Mouse (Mus musculus) CD4-positive, CD25-positive, alpha-beta regulatory T cell, adult 4 months (primary cell): ENCODE measurements around the gene Nudt4. TPM values are rescaled to one million over a fixed set of nuclear protein-coding genes. Genes with fewer than 3 reads are reported as not detected.
A peak's percentile ranks its signal among the peaks of the same experiment; 100 is the strongest.

Source experiments
- ATAC-seq: one replicate; pipeline ENCODE4 v1.8.0; 2017
- polyA plus RNA-seq, 2 experiments: library from polyadenylated mRNA; unstranded; fragments of 100-300 nt; shearing (Covaris generic); gene quantifications; one replicate each; pipeline ENCODE4 v1.2.1; 2017

Nudt4 gene
- polyA plus RNA-seq = 1 to 10 TPM; 7.0 to 9.1 TPM

- peak; percentile 71 for ATAC-seq
These were observed at the start of gene Nudt4 for GRCm38 (mm10) chr10:95563851-95564845. TSS of gene Nudt4 (minus strand) at chr10:95564146.

DNA sequence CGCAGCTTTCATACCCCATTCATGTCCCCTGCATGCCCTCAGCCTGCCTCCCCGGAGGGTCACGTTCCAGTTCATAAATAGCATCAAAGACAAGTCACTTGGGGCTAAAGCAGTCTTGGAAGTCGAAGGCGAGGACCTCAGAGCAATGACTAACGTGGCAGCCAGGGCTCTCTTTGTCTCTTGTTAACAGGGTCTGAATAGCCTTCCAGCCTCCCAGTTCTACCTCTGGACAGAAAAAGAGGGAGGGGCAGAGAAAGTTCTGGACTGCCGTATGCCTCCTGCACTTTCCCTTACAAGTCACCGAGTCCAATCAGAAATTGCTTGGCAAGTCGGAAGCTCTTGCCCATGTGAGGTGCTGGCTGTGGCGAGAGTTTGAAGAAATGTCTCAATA lies 47.4 kb upstream of the Nudt4 start:
- no peak for ATAC-seq

DNA sequence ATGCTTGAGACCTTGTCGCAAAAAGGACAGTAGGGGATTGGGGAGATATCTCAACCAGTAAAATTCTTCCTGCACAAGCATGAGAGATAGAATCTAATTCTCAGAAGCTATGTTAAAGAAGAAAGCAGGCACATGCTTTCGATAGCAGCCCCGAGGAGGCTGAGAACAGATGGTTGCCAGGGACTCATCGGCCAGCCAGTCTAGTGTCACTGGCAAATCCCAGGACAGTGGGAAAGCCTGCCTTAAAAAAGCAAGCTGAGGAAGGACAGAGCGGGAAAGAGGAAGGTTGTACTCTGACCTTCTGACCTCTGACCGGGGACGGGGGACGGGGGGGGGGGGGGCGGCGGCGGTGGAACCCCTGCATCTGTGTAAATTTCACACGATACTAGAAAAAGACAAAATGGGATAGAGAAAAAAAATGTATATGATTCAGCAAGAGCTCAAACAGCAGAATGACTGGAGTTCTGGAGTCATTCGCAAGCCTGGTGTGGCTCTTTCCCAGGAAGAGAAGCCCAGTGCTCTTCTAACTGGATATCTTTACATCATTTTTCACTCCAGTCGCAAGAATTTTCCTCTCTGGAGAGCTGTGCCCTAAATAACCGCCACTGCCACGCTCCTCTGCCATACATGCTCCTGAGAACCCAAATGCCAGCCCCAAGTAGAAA lies 46.9 kb upstream of the Nudt4 start:
- no peak for ATAC-seq

DNA sequence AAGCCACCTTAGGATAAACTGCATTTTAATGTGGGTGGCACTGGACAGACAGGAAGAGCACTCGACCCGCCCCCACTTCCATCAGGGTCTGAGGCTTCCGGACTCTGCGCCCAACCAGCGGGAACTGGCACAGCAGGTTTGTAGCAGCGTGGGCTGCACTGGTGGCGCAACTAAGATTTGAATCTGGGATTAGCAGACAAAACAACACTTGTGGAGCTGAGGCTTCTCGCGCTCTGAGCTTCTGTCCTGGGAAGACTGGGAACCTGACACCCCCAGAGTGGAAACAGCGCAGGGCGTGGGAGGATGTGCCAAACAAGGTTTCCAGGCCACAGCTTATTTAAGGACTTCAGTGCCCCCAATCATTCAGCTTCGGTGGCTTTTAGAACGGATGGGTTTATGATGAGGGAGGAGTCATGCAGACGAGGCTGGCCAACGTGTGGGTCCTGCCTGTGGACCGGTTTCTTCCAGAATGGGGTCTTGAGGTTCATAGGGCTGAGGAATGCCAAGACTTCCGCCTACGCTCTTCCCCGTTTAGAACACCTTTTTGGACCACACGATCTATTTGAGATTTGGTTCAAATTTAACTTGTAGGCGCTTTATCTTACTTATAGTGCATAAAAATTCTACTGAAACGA lies 41.1 kb upstream of the Nudt4 start:
- ATAC-seq = peak; percentile 43

DNA sequence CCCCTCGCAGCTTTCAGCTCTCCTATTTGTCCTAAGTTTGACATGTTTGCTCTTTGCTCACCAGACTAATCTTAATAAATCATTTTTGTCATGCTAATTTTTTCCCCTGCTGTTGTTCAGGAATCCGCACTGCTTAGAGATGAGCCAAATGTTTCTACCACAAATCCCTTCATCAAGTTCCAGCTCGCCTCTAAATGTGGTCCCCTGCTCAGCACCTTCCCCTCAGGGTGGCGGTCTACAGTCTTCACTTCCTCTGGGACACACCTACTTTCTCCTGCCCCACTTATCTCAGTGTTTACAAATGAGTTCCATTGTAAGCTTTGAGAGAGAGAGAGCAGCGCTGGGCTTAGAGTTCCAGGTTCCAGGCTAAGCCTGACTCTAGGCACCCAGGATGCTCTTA lies 36.6 kb upstream of the Nudt4 start:
- no peak for ATAC-seq

GRCm38 (mm10) chr10:95599740-95600139 lies 35.8 kb upstream of the Nudt4 start:
- ATAC-seq = no peak

DNA sequence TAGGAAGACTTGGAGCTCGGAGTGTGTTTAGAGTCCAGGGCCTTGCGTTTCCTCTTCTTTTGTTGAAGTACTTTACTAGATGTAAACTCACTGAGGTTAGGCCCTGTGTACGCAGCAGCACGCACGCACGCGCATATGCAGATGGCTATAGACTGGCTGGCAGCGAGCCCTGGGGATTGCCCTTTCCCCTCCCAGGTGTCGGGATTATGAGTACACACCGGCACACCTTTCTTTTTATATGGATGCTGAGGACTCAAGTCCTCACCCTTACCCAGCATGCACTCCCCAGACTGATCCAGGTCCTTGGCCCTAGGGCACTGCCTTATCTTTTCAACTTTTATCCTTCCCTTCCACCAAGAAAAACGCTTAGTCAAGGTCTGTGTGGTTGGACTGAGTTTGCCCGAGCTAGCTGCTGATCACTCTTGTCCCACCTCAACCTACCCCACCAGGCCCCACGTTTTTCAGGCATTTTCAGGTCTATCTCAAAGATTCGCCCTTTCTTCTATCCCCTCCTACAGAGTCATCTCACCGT lies 34.2 kb upstream of the Nudt4 start:
- ATAC-seq = no peak

GRCm38 (mm10) chr10:95595852-95596639 lies 32.1 kb upstream of the Nudt4 start:
- ATAC-seq = no peak

DNA sequence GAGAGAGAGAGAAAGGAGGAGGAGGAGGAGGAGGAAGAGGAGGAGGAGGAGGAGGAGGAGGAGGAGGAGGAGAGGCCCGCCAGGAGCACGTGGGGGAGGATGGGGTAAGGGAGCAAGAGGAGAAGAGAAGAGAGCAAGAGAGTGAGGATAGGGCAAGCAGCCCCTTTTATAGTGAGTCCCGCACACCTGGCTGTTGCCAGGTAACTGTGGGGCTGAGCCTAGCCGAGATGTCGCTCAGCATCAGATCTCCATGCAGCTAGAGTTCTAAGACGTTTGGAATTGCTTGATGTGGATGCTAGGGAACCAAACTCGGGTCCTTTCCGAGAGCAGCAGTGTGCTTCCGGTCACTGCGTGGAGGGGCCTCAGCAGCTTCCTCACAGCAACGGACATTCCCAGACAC lies 30.5 kb upstream of the Nudt4 start:
- no peak for ATAC-seq

GRCm38 (mm10) chr10:95591257-95591656 lies 27.3 kb upstream of the Nudt4 start:
- no peak for ATAC-seq

- ATAC-seq = no peak
These were observed 26.2 kb upstream of the Nudt4 start for GRCm38 (mm10) chr10:95590196-95590595.

DNA sequence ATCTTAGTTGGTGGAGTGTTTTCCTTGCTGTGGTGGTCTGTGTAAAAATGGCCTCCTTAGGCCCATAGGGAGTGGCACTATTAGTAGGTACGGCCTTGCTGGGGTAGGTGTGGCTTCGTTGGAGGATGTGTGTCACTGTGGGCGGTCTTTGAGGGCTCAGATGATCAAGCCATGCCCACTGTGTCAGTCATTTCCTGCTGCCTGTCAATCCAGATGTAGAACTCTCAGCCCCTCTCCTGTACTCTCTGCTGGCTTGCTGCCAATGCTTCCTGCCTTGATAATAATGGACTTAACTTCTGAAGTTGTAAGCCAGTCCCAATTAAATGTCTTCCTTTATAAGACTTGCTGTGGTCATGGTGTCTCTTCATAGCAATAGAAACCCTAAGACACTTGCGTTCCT lies 25.2 kb upstream of the Nudt4 start:
- ATAC-seq = no peak

DNA sequence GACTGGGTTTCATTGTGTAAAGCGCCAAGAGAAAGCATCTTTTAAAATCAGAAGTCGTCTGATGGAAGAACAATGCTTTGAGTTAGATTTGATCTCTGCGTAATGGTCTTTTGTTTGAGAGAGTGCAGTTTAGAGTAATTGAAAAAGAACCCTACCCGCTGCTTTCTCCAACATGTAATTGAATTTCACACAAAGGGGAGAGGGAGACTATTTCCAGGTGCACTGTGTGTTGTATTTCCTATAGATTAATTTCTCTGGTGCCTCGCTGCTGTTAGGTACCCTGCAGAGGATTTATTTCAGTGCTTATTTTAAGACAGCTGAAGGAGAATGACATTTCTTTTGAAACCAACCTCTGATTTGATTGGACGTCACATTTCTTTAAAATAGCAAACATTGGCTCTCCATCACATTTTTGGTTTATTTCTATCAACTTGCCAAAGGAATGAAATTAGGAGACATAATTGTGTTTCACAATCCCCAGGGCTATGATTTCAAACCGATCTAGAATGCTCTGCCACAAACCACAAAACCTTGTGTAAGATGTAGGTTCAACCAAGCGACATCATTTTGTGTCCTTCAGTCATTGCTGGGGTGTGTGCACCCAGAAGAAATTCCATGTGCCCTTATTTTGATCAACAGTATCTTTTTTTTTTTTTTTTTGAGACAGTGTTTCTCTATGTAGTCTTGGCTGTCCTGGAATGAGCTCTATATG lies 23.7 kb upstream of the Nudt4 start:
- no peak for ATAC-seq

DNA sequence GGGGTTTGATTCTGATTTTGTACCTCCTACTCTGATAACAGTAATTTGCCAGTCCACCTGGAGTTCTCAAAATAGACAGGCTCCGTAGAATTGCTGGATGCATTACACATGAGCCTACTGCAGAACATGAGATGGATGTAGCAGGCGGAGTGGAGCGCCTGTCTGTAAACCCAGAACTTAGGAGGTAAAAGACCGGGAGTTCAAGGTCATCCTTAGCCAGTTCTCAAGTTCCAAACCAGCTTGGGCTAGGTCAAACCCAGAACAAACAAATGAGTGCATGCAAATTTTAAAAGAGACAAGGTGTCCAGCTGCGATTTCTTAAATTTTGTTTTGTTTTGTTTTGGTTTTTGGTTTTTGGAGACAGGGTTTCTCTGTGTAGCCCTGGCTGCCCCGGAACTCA lies 21.6 kb upstream of the Nudt4 start:
- no peak for ATAC-seq

DNA sequence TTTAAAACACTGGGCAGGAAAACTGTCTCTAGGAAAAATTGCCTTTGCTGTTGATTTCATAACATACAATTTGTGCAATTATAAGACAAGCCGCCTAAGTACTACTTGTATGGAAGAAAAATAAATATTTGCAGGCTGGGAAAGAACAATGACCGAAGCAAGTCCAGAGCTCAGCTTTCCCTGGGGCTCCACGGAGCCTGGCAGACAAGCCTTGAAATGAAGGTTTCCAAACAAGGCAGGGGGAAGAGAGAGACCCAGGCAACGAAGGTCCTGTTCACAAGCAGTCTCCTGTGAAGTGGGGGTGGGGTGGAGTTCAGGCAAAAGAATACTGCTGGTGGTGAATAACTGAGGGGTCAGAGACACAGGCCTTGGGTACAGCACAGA lies 13.6 kb upstream of the Nudt4 start:
- no peak for ATAC-seq

DNA sequence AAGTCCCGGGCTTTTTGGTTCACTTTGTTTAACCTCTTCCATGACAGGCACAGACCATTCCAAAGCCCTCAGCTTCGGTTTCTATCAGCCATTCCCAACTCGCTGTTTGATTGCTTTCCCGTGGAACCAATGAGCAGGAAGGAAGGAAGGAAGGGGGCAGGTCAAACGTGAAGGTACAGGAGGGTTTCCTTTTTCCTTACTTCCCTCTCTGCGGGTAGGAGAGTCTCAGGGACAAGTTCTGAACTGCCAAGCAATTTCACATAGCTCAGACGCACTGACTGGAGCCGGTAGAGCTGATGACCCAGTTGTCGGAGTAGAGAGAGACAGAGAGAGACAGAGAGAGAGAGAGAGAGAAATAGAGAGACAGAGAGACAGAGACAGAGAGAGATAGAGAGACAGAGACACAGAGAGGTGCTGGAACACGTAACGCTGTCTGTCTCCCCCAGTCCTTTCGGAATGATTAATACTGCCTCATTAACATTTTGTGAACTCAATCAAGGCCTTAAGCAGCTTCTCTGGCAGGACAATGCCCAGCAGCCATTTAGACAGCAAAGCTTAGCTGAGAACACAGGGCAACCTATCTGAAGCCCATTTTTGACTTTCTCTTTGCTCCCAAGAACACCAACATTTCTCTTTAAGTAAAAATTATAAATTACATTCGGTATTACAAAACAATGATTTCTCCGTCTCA lies 13.1 kb upstream of the Nudt4 start:
- ATAC-seq = no peak

GRCm38 (mm10) chr10:95575839-95576380 lies 12.0 kb upstream of the Nudt4 start:
- no peak for ATAC-seq

- no peak for ATAC-seq
These were observed 11.0 kb upstream of the Nudt4 start for GRCm38 (mm10) chr10:95574994-95575393.

GRCm38 (mm10) chr10:95569441-95569840 lies 5.5 kb upstream of the Nudt4 start:
- ATAC-seq = no peak

- no peak for ATAC-seq
These were observed 4.1 kb upstream of the Nudt4 start for GRCm38 (mm10) chr10:95568016-95568415.

DNA sequence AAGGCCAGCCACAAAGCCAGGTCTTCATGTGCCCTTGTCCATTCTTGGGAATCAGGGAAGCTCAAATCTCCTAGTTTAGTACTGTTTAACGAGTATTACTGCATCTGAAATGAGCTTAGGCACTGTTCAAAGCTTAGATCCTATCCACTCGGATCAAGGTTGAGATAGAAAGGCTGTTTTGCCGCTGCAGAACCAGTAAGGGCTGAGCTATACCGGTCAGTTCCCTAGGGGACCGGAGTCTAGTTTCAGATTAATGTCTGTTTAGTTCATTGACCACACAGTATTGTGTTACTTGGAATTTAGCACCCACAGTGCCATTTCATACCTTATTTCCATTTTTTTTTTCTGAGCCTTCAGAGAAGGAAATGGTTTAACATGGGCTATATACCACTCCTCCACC lies 3.6 kb upstream of the Nudt4 start:
- ATAC-seq = no peak
